Mouse (Mus musculus) bone marrow macrophage, adult 2 months (primary cell): ENCODE measurements around the gene Acox1.

Source experiments
- CTCF ChIP-seq: IDR thresholded peaks from 2 replicates; pipeline ENCODE4 v1.5.1; 2012; ENCODE audit warnings: low read depth, mild to moderate bottlenecking, low read length, moderate library complexity
- POLR2A ChIP-seq: IDR thresholded peaks from 2 replicates; pipeline ENCODE4 v1.6.1; 2012; ENCODE audit warnings: mild to moderate bottlenecking, low read depth, low read length, borderline replicate concordance

- no peak for TF ChIP-seq CTCF
- TF ChIP-seq POLR2A = no peak
Measured at GRCm38 (mm10) chr11:116185836-116186235, 13.0 kb downstream of the Acox1 start.
